Mouse (Mus musculus) left cerebral cortex, postnatal 36 days (tissue): Measurements from ENCODE around the gene Gm9774. TPM values are rescaled to one million over a fixed set of nuclear protein-coding genes. Genes with fewer than 3 reads are reported as not detected.

Source experiments
- DNase-seq, 2 experiments: peaks; one replicate each; pipeline ENCODE4 v3.0.0; 2021 to 2022; ENCODE audit warnings: low spot score in 2 of 2, mixed read lengths in 1 of 2
- intact Hi-C: fragments of 180-260 bp; cut with DNase I; formaldehyde crosslinking; loops from one replicate; pipeline ENCODE4 v1.15.1; 2025
- total RNA-seq, 2 experiments: library from RNA; stranded (reverse); gene quantifications; 2 replicates each; pipeline ENCODE4 v1.2.3; 2021

The Gm9774 gene
- total RNA-seq: 1 to 10 TPM; 4.2 to 4.9 TPM

- intact Hi-C loops: no loop called here
- DNase-seq: no peak
These were observed at the start of gene Gm9774 for GRCm38 (mm10) chr3:92429323-92429722. Gene Gm9774, minus strand, starts transcription at chr3:92429423.

DNA sequence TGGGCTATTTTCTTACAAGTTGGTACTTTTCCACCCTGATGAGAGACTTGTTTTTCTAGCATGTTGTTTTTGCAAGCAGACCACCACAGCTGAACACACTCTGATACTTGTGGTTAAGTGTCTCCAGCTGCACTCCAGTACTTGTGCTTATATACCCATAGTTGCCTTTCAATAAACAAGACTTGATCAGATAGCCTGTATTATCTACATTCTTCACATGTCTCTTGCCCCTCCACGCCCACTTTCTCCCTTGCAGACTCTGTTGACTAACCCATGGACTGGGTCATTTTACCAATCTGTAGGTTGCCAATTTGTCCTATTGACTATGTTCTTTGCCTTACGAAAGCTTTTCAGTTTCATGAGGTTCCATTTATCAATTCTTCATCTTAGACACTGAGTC is 40.9 kb upstream of the Gm9774 start:
- DNase-seq: no peak
- intact Hi-C loops: no loop called here

DNA sequence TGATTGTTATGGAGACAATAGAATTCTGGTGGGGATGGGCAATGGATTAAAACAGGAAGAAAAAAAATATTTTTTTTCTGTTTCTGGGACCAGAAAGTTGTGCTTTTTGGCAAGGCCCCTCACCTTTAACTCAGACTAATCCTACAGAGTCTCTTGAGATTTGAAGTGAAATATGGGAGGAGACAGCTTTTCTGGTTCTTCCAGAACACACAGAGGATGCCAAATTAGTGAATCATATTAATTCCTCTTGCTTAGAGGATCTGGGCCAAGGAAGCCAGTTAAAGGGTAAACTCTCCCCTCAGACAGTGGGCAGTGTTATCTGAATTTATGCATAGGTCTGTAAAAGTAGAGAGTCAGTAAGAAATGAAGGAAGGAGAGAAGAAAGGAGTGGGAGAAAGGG is 38.2 kb upstream of the Gm9774 start:
- DNase-seq: no peak
- intact Hi-C loops: no loop called here

- DNase-seq: no peak
- intact Hi-C loops: no loop called here
These were observed 37.4 kb upstream of the Gm9774 start for GRCm38 (mm10) chr3:92466576-92466975.

DNA sequence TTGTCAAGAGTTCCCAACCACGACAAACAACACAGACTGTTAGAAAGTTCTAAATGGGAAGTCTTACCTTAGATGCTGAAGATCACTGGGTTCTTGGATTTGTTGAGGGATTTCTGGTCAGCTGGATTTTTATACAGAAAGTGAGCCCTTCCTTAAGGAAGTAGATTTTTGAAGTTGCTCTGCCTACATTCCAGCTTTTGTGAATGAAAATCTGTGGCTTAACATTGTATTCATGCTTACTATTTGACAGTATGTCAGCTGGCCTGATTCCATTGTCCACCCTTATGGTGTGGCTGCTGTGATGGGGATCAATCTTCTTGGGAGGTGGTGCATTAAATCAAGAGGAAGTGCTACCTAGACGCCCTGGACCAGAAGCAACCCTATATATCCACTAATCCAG is 29.4 kb upstream of the Gm9774 start, which contains the start of gene Sprr3:
Gene Sprr3, minus strand, starts transcription at position 101 of the 400 bp plus-strand sequence.
- intact Hi-C loops: no loop called here
- DNase-seq: no peak

GRCm38 (mm10) chr3:92455151-92455550 is 25.9 kb upstream of the Gm9774 start:
- no peak for DNase-seq
- intact Hi-C loops: no loop called here

DNA sequence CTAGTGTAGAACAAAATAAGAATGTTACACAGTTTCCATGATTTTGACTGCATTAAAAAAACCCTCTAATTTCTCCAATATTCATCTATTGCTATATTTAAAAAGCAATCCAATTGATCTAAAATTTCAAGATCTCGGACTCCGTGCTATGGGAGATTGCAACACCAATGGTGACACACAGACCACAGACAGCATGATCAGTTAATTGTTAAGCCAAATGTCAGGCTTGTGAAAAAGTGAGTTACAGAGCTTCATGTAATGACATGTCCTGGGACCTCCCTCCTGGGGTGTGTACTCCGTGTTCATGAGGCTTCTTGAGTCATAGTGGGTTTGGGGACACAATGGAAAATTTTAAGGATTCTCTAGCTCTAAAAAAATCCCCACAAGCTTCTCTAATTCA is 11.0 kb upstream of the Gm9774 start:
- DNase-seq: no peak
- intact Hi-C loops: no loop called here

DNA sequence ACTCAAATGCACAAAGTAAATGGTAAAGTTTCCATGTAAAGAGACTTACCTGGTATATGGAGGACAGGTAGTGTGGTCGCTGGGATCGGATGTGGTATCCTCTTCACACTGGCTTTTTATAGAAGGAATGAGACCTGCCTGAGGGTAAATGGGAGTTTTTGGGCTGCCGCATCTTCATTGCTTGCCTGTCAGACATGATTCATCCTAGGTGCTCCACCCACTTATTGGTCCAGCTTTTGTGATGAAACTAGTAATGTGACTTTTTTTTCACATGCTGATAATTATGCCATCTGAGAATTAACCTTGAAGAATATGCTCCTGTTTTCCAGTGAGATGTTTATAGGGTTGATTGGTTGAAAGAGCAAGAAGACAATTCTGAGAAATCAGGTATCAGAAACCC is 9.5 kb upstream of the Gm9774 start, which contains the start of gene Sprr1b:
Gene Sprr1b, minus strand, starts transcription at position 101 of the 400 bp plus-strand sequence.
- DNase-seq: no peak
- intact Hi-C loops: no loop called here

DNA sequence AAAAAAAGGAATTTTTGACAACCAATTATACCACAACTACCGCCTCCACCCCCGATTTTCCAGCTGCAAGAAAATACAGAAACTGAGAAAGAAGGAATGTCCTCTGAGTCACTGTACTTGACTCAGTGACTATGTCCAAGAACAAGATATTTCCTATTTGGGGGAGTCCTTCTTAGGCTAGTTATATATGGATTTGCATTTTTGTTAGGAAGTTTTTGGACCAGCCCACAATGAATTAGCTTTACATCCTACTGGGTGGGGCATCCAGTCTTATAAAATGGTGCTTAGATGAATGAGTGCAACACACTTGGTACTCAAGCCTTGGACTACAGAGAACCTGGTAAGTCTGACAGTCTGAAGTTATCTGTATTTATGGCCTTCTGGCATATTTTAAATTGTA is 3.1 kb upstream of the Gm9774 start, which contains the start of gene Sprr2k:
Gene Sprr2k, plus strand, starts transcription at position 301 of the 400 bp plus-strand sequence.
- intact Hi-C loops: no loop called here
- no peak for DNase-seq

DNA sequence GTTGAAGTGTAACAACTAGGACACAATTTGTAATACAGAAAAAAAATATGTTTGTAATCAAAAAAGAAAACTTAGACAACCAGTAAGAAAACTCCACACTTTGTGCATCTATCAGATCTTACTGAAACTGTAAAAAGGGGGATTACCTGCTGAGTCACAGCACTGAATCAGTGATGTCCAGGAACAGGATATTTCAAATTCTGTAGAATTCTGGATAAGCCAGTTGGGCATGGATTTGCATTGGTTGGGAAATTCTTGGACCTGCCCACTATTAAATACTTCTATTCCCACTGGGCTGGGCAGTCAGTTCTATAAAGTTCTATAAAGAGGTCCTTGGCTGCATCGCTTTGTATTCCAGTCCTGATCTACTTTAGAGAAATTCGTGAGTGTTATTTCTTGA is 11.4 kb downstream of the Gm9774 start, which contains the start of gene Sprr2j-ps:
Gene Sprr2j-ps, plus strand, starts transcription at position 301 of the 400 bp plus-strand sequence.
- no peak for DNase-seq
- intact Hi-C loops: no loop called here

GRCm38 (mm10) chr3:92407691-92408090 is 21.5 kb downstream of the Gm9774 start, which contains the start of gene Sprr2i:
Gene Sprr2i, plus strand, starts transcription at chr3:92407991.
- DNase-seq: no peak
- intact Hi-C loops: no loop called here

DNA sequence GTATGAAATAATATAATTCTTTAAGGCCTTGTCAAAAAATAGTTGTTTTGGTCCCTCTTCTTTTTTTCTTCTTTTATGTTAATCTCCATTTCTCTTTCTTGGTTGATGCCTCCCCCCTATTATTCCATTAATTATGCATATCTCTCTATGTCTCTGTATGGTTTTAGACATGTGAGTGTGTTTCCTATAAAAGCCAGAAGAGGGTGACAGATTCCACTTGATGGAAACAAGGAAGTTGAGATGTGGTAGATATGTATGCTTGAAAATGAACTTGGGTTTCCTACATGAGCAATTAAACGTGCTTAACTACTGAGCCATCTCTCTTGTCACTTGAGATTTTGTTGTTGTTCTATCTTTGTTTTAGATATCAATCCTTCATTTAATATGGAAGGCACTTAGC is 34.9 kb downstream of the Gm9774 start:
- no peak for DNase-seq
- intact Hi-C loops: loop anchor here (10.0 kb wide), 3 partner anchors 120 to 240 kb away; partner anchors contain the start of gene 2210017I01Rik

GRCm38 (mm10) chr3:92385385-92385784 is 43.8 kb downstream of the Gm9774 start, which contains the start of gene Sprr2h:
Gene Sprr2h, plus strand, starts transcription at chr3:92385685.
- no peak for DNase-seq
- intact Hi-C loops: no loop called here

Other genes starting within 250 kb of the Gm9774 start
- gene Sprr2a1, start 213.6 kb downstream of the Gm9774 start, total RNA-seq: not detected
- not detected for gene Sprr2a2, start 213.5 kb downstream of the Gm9774 start, total RNA-seq
- not detected for gene Sprr2a3, start 144.0 kb downstream of the Gm9774 start, total RNA-seq
- gene Sprr2b, start 112.8 kb downstream of the Gm9774 start, total RNA-seq: not detected
- not detected for gene Sprr2d, start 90.3 kb downstream of the Gm9774 start, total RNA-seq
- gene Sprr2e, start 77.3 kb downstream of the Gm9774 start, total RNA-seq: not detected
- gene Sprr2f, start 64.2 kb downstream of the Gm9774 start, total RNA-seq: not detected
- not detected for gene Sprr2h, start 43.7 kb downstream of the Gm9774 start, total RNA-seq
- not detected for gene Sprr2i, start 21.4 kb downstream of the Gm9774 start, total RNA-seq
- gene Sprr2j-ps, start 11.3 kb downstream of the Gm9774 start, total RNA-seq: not detected
- gene Sprr2k, start 3.2 kb upstream of the Gm9774 start, total RNA-seq: not detected
- not detected for gene Sprr1b, start 9.4 kb upstream of the Gm9774 start, total RNA-seq
- gene Sprr3, start 29.3 kb upstream of the Gm9774 start, total RNA-seq: not detected
- not detected for gene Sprr1a, start 56.5 kb upstream of the Gm9774 start, total RNA-seq
- gene Sprr4, start 71.1 kb upstream of the Gm9774 start, total RNA-seq: not detected
- gene 2310046K23Rik, start 105.1 kb upstream of the Gm9774 start, total RNA-seq: not detected
- not detected for gene Ivl, start 144.3 kb upstream of the Gm9774 start, total RNA-seq
- not detected for gene Smcp, start 159.6 kb upstream of the Gm9774 start, total RNA-seq
- not detected for gene 2210017I01Rik, start 178.1 kb upstream of the Gm9774 start, total RNA-seq
- gene Lce6a, start 192.2 kb upstream of the Gm9774 start, total RNA-seq: not detected
- not detected for gene Lce1a1, start 218.9 kb upstream of the Gm9774 start, total RNA-seq
- not detected for gene Lce1b, start 227.5 kb upstream of the Gm9774 start, total RNA-seq
- not detected for gene Lce1a2, start 240.9 kb upstream of the Gm9774 start, total RNA-seq
- gene Lce1c, start 249.8 kb upstream of the Gm9774 start, total RNA-seq: not detected